Mouse (Mus musculus) midbrain, embryonic 14.5 days (tissue): ENCODE data around the gene Polr2l. TPM values are rescaled to one million over a fixed set of nuclear protein-coding genes. Genes with fewer than 3 reads are reported as not detected.

ENCODE experiments used
- ATAC-seq: fragments of 200-750 bp; cut with Nextera tagmentation; 2 replicates; pipeline ENCODE4 v1.8.0; 2017; ENCODE audit warnings: moderate number of reproducible peaks, moderate library complexity; ENCODE audit not compliant: low FRiP score, low TSS enrichment
- DNase-seq: peaks from one replicate; pipeline ENCODE4 v3.0.0-alpha.2; 2015
- H3K27ac ChIP-seq: fragments of 300-500 bp; sonication (generic); replicated peaks from 2 replicates; pipeline ENCODE4 v1.5.1; 2014; ENCODE audit warnings: mild to moderate bottlenecking, low read depth, low read length, moderate library complexity
- H3K27me3 ChIP-seq: fragments of 300-500 bp; sonication (generic); 2 replicates; pipeline ENCODE4 v1.6.1; 2014; ENCODE audit warnings: low read length, control low read depth, mixed read lengths; ENCODE audit not compliant: control insufficient read depth, insufficient read depth
- H3K36me3 ChIP-seq: fragments of 300-500 bp; sonication (generic); 2 replicates; pipeline ENCODE4 v1.6.1; 2014; ENCODE audit warnings: low read length, control low read depth; ENCODE audit not compliant: control insufficient read depth, insufficient read depth
- H3K4me1 ChIP-seq: fragments of 300-500 bp; sonication (generic); 2 replicates; pipeline ENCODE4 v1.6.1; 2014; ENCODE audit warnings: mild to moderate bottlenecking, antibody characterized with exemption, low read length, control low read depth; ENCODE audit not compliant: control insufficient read depth, insufficient read depth
- H3K4me2 ChIP-seq: fragments of 300-500 bp; sonication (generic); 2 replicates; pipeline ENCODE4 v1.6.1; 2014; ENCODE audit warnings: mild to moderate bottlenecking, low read length, moderate library complexity
- H3K4me3 ChIP-seq: fragments of 300-500 bp; sonication (generic); replicated peaks from 2 replicates; pipeline ENCODE4 v1.5.1; 2014; ENCODE audit warnings: low read depth, low read length
- H3K9ac ChIP-seq: fragments of 300-500 bp; sonication (generic); replicated peaks from 2 replicates; pipeline ENCODE4 v1.6.1; 2014; ENCODE audit warnings: mild to moderate bottlenecking, low read length, moderate library complexity
- H3K9me3 ChIP-seq: fragments of 300-500 bp; sonication (generic); 2 replicates; pipeline ENCODE4 v1.6.1; 2016; ENCODE audit warnings: low read length, control low read depth, mixed read lengths; ENCODE audit not compliant: control insufficient read depth
- WGBS: fragments of 180-500 bp; shearing (Covaris S2); extraction: QIAGEN DNeasy Blood & Tissue Kit; methylation state at CpG from one replicate; pipeline ENCODE4 v1.1.7; 2014; 5-methylcytosine and 5-hydroxymethylcytosine counted together
- polyA plus RNA-seq: library from polyadenylated mRNA; unstranded; fragments of >200 nt; fragmentation: Nextera tagmentation; extraction: Ambion mirVana; gene quantifications from 2 replicates; pipeline ENCODE4 v1.2.1, GENCODE M21; 2014

Gene Polr2l
- polyA plus RNA-seq, 1 experiment from 2014 or later: 75.1 TPM

GRCm38 (mm10) chr7:141508160-141508559 lies 33.2 kb upstream of the Polr2l start:
- no peak overlapping the region for H3K4me2 ChIP-seq
- ATAC-seq (no peak), DNase-seq (no peak)
- H3K36me3 ChIP-seq: peaks cover 24% of the 10 kb centered on the region; the same call in 1 of the 2 replicates
- H3K27ac ChIP-seq: no peak overlapping the region; the same call in 1 of the 2 replicates
- H3K9ac ChIP-seq: no peak overlapping the region
- H3K27me3 ChIP-seq: no peaks in the 10 kb centered on the region
- no peaks in the 10 kb centered on the region for H3K4me1 ChIP-seq
- no peak overlapping the region for H3K4me3 ChIP-seq
- H3K9me3 ChIP-seq: no peaks in the 10 kb centered on the region

GRCm38 (mm10) chr7:141506278-141506677 lies 31.3 kb upstream of the Polr2l start:
- H3K4me3 ChIP-seq: no peak overlapping the region
- H3K4me2 ChIP-seq: no peak overlapping the region
- peaks cover 16% of the 10 kb centered on the region for H3K36me3 ChIP-seq
- 74% methylated on average over 2 of the region's 2 CpGs for WGBS
- H3K27ac ChIP-seq: no peak overlapping the region
- no peaks in the 10 kb centered on the region for H3K4me1 ChIP-seq
- H3K9me3 ChIP-seq: no peaks in the 10 kb centered on the region
- H3K27me3 ChIP-seq: no peaks in the 10 kb centered on the region
- H3K9ac ChIP-seq: no peak overlapping the region
- DNase-seq (no peak), ATAC-seq (no peak)

GRCm38 (mm10) chr7:141502556-141502905 lies 27.6 kb upstream of the Polr2l start:
- Histone ChIP-seq H3K27me3 (no peaks in the 10 kb centered on the region), H3K4me1 (no peaks in the 10 kb centered on the region), H3K9me3 (no peaks in the 10 kb centered on the region), H3K4me3 (no peak overlapping the region), H3K9ac (no peak overlapping the region), H3K36me3 (peaks cover 13% of the 10 kb centered on the region), H3K4me2 (no peak overlapping the region), H3K27ac (no peak overlapping the region)
- 94% methylated on average over 5 of the region's 5 CpGs for WGBS
- ATAC-seq: no peak
- no peak for DNase-seq

DNA sequence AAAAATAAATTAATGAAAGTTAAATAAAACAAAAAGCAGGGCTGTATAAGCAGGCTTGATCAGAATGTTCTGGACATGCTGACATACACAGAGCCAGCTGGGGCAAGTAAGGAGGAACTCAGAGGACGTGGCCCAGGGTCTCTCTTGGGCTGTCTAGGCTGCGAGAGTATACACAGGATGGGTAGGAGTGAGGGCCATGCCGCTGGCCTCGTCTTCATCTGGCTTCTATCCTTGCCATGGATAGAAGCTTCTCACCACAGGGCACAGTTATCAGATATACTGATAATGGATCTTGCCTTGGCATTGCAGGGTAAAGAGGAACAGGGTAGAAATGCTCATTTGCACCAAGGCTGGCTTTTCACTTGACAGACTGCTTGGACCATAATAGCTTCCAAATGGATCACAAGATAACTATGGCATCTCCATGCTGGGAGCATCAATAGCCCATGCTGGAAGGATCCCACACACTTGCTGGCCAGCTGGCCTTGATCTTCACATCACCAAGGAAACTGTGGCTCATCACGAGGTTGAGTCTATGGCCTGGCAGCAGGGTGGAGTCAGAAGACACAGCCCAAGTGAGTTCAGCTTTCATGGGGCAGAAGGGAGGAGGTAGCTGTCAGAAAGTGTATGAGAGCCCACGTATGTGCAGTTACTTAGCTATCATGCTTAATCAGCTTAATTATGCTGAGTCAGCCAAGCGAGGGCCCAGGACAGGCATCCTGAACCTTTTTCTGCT lies 27.1 kb upstream of the Polr2l start:
- DNase-seq (no peak), ATAC-seq (no peak)
- no peak overlapping the region for H3K27ac ChIP-seq
- H3K9me3 ChIP-seq: no peaks in the 10 kb centered on the region
- no peak overlapping the region for H3K9ac ChIP-seq
- H3K27me3 ChIP-seq: no peaks in the 10 kb centered on the region
- H3K4me3 ChIP-seq: no peak overlapping the region
- 90% methylated on average over 7 of the region's 7 CpGs for WGBS
- H3K36me3 ChIP-seq: peaks cover 15% of the 10 kb centered on the region
- H3K4me1 ChIP-seq: no peaks in the 10 kb centered on the region
- H3K4me2 ChIP-seq: no peak overlapping the region

- no peak overlapping the region for H3K4me2 ChIP-seq
- H3K4me3 ChIP-seq: no peak overlapping the region
- no peak for ATAC-seq
- no peak for DNase-seq
- H3K27ac ChIP-seq: no peak overlapping the region
- 95% methylated on average over 3 of the region's 3 CpGs for WGBS
- no peaks in the 10 kb centered on the region for H3K27me3 ChIP-seq
- no peaks in the 10 kb centered on the region for H3K9me3 ChIP-seq
- H3K9ac ChIP-seq: no peak overlapping the region
- peaks cover 42% of the 10 kb centered on the region for H3K36me3 ChIP-seq
- no peaks in the 10 kb centered on the region for H3K4me1 ChIP-seq
Observed at GRCm38 (mm10) chr7:141497600-141497999, 22.7 kb upstream of the Polr2l start.

- 89% methylated on average over 4 of the region's 4 CpGs for WGBS
- no peak for DNase-seq
Observed at GRCm38 (mm10) chr7:141495940-141496339, 21.0 kb upstream of the Polr2l start.

GRCm38 (mm10) chr7:141495379-141495778 lies 20.4 kb upstream of the Polr2l start:
- Histone ChIP-seq H3K4me1 (no peaks in the 10 kb centered on the region), H3K4me3 (no peak overlapping the region), H3K9ac (no peak overlapping the region), H3K36me3 (peaks cover 49% of the 10 kb centered on the region), H3K27me3 (no peaks in the 10 kb centered on the region), H3K9me3 (no peaks in the 10 kb centered on the region), H3K27ac (no peak overlapping the region), H3K4me2 (no peak overlapping the region)
- DNase-seq (no peak), ATAC-seq (no peak)
- WGBS: 80% methylated on average over 2 of the region's 2 CpGs

More at GRCm38 (mm10) chr7:141495940-141496339, 21.0 kb upstream of the Polr2l start:
- H3K27me3 ChIP-seq: no peaks in the 10 kb centered on the region
- no peaks in the 10 kb centered on the region for H3K4me1 ChIP-seq
- no peaks in the 10 kb centered on the region for H3K9me3 ChIP-seq
- no peak overlapping the region for H3K27ac ChIP-seq
- peaks cover 45% of the 10 kb centered on the region for H3K36me3 ChIP-seq
- ATAC-seq: no peak
- no peak overlapping the region for H3K4me2 ChIP-seq
- no peak overlapping the region for H3K9ac ChIP-seq
- no peak overlapping the region for H3K4me3 ChIP-seq

GRCm38 (mm10) chr7:141493729-141494128 lies 18.8 kb upstream of the Polr2l start:
- Histone ChIP-seq H3K27me3 (no peaks in the 10 kb centered on the region), H3K36me3 (peaks cover 39% of the 10 kb centered on the region; the same call in 1 of the 2 replicates), H3K4me2 (no peak overlapping the region), H3K27ac (no peak overlapping the region), H3K4me3 (no peak overlapping the region), H3K4me1 (no peaks in the 10 kb centered on the region), H3K9me3 (no peaks in the 10 kb centered on the region), H3K9ac (no peak overlapping the region)
- ATAC-seq (no peak), DNase-seq (no peak)
- 92% methylated on average over 1 of the region's 1 CpGs for WGBS

DNA sequence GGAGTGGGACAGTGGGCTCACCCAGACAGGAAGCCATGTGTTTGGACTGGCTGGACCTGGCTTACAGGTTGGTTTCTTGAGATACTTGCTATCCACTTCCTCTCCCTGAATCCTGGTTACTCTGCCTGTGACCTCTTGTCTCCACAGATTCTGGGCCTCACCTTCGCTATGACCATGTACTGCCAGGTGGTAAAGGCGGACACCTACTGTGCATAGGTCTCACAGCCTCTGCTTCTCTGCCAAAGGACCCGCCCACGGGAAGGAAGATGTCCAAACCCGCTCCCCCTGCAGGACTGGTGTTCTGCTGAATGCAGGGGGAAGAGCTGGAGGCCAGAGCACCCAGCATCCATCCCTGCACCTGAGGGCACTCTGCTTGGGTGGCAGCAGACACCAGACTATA lies 17.8 kb upstream of the Polr2l start:
- Histone ChIP-seq H3K4me1 (no peaks in the 10 kb centered on the region), H3K9me3 (no peaks in the 10 kb centered on the region), H3K4me2 (no peak overlapping the region), H3K4me3 (no peak overlapping the region), H3K36me3 (peaks cover 39% of the 10 kb centered on the region; the same call in 1 of the 2 replicates), H3K9ac (no peak overlapping the region), H3K27me3 (no peaks in the 10 kb centered on the region), H3K27ac (no peak overlapping the region)
- ATAC-seq (no peak), DNase-seq (no peak)
- whole genome bisulfite sequencing: 91% methylated on average over 5 of the region's 5 CpGs
